Mouse (Mus musculus): ENCODE measurements around the gene Mybl2. TPM values are rescaled to one million over a fixed set of nuclear protein-coding genes. Genes with fewer than 3 reads are reported as not detected.

The Mybl2 gene
- polyA plus RNA-seq, 1 experiment from 2014 or later = 69.2 TPM

GRCm38 (mm10) chr2:163061203-163062118, 7.0 kb downstream of the Mybl2 start:
- Histone ChIP-seq H3K4me1 (replicated peaks; ENCODE audit: control insufficient read depth, insufficient read depth, low read length) (peaks cover 29% of the 10 kb centered on the region), H3K36me3 (ENCODE audit: control insufficient read depth, insufficient read depth, low read length) (peaks cover 16% of the 10 kb centered on the region), H3K4me3 (ENCODE audit: low read depth, low read length) (no peak overlapping the region), H3K9ac (ENCODE audit: low read depth, low read length) (no peak overlapping the region), H3K9me3 (ENCODE audit: control insufficient read depth, low read length) (no peaks in the 10 kb centered on the region), H3K4me2 (no peak overlapping the region), H3K27me3 (replicated peaks; ENCODE audit: control insufficient read depth, insufficient read depth, low read length) (no peaks in the 10 kb centered on the region), H3K27ac (ENCODE audit: low read depth, low read length) (no peak overlapping the region; the same call in 1 of the 2 replicates)
- 53% methylated on average over 8 of the region's 8 CpGs for WGBS
- ATAC-seq (replicated peaks; ENCODE audit: low FRiP score) (no peak), DNase-seq (ENCODE audit: low spot score) (no peak)

DNA sequence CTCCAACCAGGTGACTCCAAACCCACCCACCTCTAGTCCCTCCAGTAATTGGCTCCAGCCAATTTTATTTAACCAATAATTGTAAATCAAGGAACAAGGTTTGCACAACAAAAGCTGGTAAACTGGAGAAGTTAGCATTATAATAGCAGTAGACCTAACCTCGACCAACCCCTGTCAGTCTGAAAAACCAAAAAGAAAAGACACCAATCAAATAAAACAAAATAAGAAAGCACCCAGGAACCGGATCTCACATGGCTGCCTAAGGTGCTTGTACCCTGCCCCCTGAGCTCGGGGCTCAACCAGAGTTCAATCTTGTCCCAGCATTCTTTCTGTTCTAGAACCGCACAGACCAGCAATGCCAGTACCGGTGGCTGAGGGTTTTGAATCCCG, 7.6 kb downstream of the Mybl2 start:
- Histone ChIP-seq H3K36me3 (ENCODE audit: control insufficient read depth, insufficient read depth, low read length) (peaks cover 16% of the 10 kb centered on the region), H3K27me3 (replicated peaks; ENCODE audit: control insufficient read depth, insufficient read depth, low read length) (no peaks in the 10 kb centered on the region), H3K4me3 (ENCODE audit: low read depth, low read length) (no peak overlapping the region), H3K9ac (ENCODE audit: low read depth, low read length) (no peak overlapping the region), H3K4me2 (no peak overlapping the region), H3K27ac (ENCODE audit: low read depth, low read length) (no peak overlapping the region), H3K4me1 (replicated peaks; ENCODE audit: control insufficient read depth, insufficient read depth, low read length) (peaks cover 24% of the 10 kb centered on the region), H3K9me3 (ENCODE audit: control insufficient read depth, low read length) (no peaks in the 10 kb centered on the region)
- DNase-seq (ENCODE audit: low spot score) = no peak
- no peak for ATAC-seq (replicated peaks; ENCODE audit: low FRiP score)
- 83% methylated on average over 6 of the region's 6 CpGs for WGBS

DNA sequence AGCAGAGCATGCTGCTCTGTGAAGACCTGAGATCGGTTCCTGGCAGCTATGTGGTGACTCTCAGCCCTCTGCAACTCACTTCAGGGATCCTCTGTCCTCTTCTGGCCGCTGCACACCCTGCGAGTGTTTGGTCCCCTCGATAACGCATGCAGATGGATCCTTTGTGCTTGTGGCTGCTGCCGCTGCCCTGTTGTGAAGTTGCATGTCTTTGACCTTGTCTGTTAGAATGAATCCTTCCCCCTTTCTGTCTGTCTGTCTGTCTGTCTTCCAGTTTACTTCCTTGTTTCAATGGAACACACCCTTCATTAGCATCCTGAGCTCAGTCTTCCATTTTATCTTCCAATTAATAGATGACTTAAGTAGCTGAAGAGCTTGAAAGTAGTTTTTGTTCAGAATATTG, 11.8 kb downstream of the Mybl2 start:
- Histone ChIP-seq H3K4me2 (no peak overlapping the region), H3K27ac (ENCODE audit: low read depth, low read length) (no peak overlapping the region), H3K4me3 (ENCODE audit: low read depth, low read length) (no peak overlapping the region), H3K27me3 (replicated peaks; ENCODE audit: control insufficient read depth, insufficient read depth, low read length) (no peaks in the 10 kb centered on the region), H3K36me3 (ENCODE audit: control insufficient read depth, insufficient read depth, low read length) (peaks cover 29% of the 10 kb centered on the region), H3K4me1 (replicated peaks; ENCODE audit: control insufficient read depth, insufficient read depth, low read length) (peaks cover 3% of the 10 kb centered on the region; the same call in 1 of the 2 replicates), H3K9ac (ENCODE audit: low read depth, low read length) (no peak overlapping the region), H3K9me3 (ENCODE audit: control insufficient read depth, low read length) (no peaks in the 10 kb centered on the region)
- no peak for ATAC-seq (replicated peaks; ENCODE audit: low FRiP score)
- no peak for DNase-seq (ENCODE audit: low spot score)
- WGBS = 94% methylated on average over 6 of the region's 6 CpGs

DNA sequence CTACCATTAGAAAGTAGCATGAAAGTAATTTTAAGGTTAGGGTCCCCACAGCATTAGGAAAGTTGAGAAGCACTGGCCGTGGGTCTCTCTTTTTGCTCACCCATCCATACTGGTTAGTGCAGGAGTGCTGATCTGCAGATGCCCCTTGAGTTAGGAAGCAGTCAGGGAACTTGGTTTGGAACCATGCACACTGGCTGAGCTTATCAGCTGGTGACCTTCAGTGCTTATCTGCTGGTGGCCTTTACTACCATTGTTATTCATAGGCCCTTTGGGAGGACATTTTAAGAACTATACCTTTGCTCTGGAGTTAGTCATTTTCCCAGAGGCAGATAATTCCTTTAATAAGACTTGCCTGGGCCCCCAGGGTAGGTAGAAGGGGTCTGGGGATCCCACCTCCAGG, 12.7 kb downstream of the Mybl2 start:
- 87% methylated on average over 1 of the region's 1 CpGs for WGBS
- H3K36me3 ChIP-seq (ENCODE audit: control insufficient read depth, insufficient read depth, low read length) = peaks cover 29% of the 10 kb centered on the region

DNA sequence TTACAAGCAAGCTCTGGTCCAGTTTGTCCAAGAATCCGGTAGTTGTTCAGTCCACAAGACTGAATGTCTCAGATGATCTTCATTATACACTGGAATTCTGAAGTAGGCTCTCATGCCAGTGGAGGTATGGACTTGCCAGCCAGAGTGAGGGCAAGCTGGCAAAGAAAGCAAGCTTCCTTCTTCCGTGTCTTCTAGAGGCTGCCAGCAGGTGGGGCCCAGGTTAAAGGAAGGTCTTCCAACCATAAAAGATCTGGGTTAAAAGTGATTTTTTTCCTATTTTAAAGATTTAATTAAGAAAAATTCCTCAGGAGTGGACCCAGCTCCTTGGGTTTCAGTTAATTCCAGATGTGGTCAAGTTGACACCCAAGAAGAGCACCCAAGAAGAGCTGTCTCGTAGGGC, 15.7 kb downstream of the Mybl2 start:
- H3K9me3 ChIP-seq (ENCODE audit: control insufficient read depth, low read length) = no peaks in the 10 kb centered on the region
- DNase-seq (ENCODE audit: low spot score) = no peak
- no peaks in the 10 kb centered on the region for H3K4me1 ChIP-seq (replicated peaks; ENCODE audit: control insufficient read depth, insufficient read depth, low read length)
- no peak overlapping the region for H3K27ac ChIP-seq (ENCODE audit: low read depth, low read length)
- no peak overlapping the region for H3K9ac ChIP-seq (ENCODE audit: low read depth, low read length)
- H3K4me2 ChIP-seq = no peak overlapping the region
- H3K27me3 ChIP-seq (replicated peaks; ENCODE audit: control insufficient read depth, insufficient read depth, low read length) = no peaks in the 10 kb centered on the region
- WGBS = 92% methylated on average over 3 of the region's 3 CpGs
- no peak overlapping the region for H3K4me3 ChIP-seq (ENCODE audit: low read depth, low read length)
- no peak for ATAC-seq (replicated peaks; ENCODE audit: low FRiP score)
- peaks cover 27% of the 10 kb centered on the region for H3K36me3 ChIP-seq (ENCODE audit: control insufficient read depth, insufficient read depth, low read length)

More for the DNA sequence above, 12.7 kb downstream of the Mybl2 start:
- Histone ChIP-seq H3K4me3 (ENCODE audit: low read depth, low read length) (no peak overlapping the region), H3K9ac (ENCODE audit: low read depth, low read length) (no peak overlapping the region), H3K27me3 (replicated peaks; ENCODE audit: control insufficient read depth, insufficient read depth, low read length) (no peaks in the 10 kb centered on the region), H3K27ac (ENCODE audit: low read depth, low read length) (no peak overlapping the region), H3K9me3 (ENCODE audit: control insufficient read depth, low read length) (no peaks in the 10 kb centered on the region), H3K4me1 (replicated peaks; ENCODE audit: control insufficient read depth, insufficient read depth, low read length) (no peaks in the 10 kb centered on the region), H3K4me2 (no peak overlapping the region; the same call in 1 of the 2 replicates)
- DNase-seq (ENCODE audit: low spot score) (no peak), ATAC-seq (replicated peaks; ENCODE audit: low FRiP score) (no peak)

- Histone ChIP-seq H3K27me3 (replicated peaks; ENCODE audit: control insufficient read depth, insufficient read depth, low read length) (no peaks in the 10 kb centered on the region), H3K4me2 (no peak overlapping the region), H3K4me3 (ENCODE audit: low read depth, low read length) (no peak overlapping the region), H3K27ac (ENCODE audit: low read depth, low read length) (no peak overlapping the region), H3K4me1 (replicated peaks; ENCODE audit: control insufficient read depth, insufficient read depth, low read length) (no peaks in the 10 kb centered on the region), H3K9me3 (ENCODE audit: control insufficient read depth, low read length) (no peaks in the 10 kb centered on the region), H3K36me3 (ENCODE audit: control insufficient read depth, insufficient read depth, low read length) (peaks cover 32% of the 10 kb centered on the region), H3K9ac (ENCODE audit: low read depth, low read length) (no peak overlapping the region)
- ATAC-seq (replicated peaks; ENCODE audit: low FRiP score) (no peak), DNase-seq (ENCODE audit: low spot score) (no peak)
- 75% methylated on average over 3 of the region's 3 CpGs for WGBS
Observed at GRCm38 (mm10) chr2:163071590-163071989, 17.1 kb downstream of the Mybl2 start.

DNA sequence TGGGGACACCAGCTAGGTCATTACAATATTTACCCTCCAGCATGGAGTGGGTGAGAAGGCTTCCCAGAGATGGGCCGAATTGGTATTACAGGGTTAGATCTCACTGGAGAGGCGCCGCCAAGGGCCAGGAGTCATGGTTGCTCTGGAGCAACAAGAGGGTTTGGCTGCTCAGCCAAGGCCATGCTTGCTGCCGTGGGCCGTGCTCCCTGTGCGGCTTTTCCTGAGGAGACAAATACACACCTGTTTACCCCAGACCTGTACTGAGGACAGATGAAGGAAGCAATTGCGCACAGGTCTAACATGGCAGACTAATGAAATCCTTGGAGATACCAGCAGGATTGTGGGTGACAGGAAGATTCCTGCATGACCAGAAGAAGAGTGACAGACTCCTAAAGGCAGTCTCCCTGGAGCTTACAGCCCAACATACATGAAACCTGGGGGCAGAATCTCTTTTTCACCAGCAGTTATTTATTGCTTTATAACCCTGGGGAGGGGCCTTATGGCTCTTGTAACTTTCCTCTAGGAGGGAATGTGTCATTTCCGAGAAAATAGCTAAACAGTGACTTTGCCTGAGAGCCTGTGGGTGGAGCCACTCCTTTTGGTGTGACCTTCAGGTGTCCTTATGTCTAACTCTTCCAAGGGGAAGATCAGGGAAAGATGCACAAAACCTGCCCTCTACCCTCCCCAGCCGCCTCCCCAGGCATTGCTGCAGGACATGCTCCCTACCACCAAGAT, 18.7 kb downstream of the Mybl2 start:
- no peaks in the 10 kb centered on the region for H3K27me3 ChIP-seq (replicated peaks; ENCODE audit: control insufficient read depth, insufficient read depth, low read length)
- no peak overlapping the region for H3K4me3 ChIP-seq (ENCODE audit: low read depth, low read length)
- no peak overlapping the region for H3K9ac ChIP-seq (ENCODE audit: low read depth, low read length)
- no peak overlapping the region for H3K4me2 ChIP-seq
- ATAC-seq (replicated peaks; ENCODE audit: low FRiP score) (no peak), DNase-seq (ENCODE audit: low spot score) (no peak)
- H3K36me3 ChIP-seq (ENCODE audit: control insufficient read depth, insufficient read depth, low read length) = peaks cover 38% of the 10 kb centered on the region
- no peaks in the 10 kb centered on the region for H3K4me1 ChIP-seq (replicated peaks; ENCODE audit: control insufficient read depth, insufficient read depth, low read length)
- WGBS = 95% methylated on average over 9 of the region's 9 CpGs
- H3K9me3 ChIP-seq (ENCODE audit: control insufficient read depth, low read length) = no peaks in the 10 kb centered on the region
- H3K27ac ChIP-seq (ENCODE audit: low read depth, low read length) = no peak overlapping the region

DNA sequence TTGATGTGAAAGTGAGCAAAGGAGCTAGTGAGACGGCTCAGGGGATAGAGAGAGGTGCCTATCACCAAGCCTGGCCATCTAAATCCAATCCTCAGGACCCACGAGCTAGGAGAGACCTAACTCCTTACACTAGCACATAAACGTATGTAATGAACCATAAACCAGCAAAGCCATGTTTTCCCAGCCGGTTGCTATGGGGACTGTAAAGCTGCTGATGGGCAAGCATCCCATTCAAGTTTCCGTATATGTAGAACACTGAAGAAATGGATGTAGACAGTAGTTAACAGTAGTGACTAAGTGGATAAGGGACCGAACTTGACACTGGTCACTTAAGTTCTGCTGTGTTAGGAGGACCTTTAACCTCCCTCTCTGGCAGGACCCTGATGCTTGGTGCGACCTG, 19.5 kb downstream of the Mybl2 start:
- Histone ChIP-seq H3K4me2 (no peak overlapping the region), H3K27me3 (replicated peaks; ENCODE audit: control insufficient read depth, insufficient read depth, low read length) (no peaks in the 10 kb centered on the region), H3K9me3 (ENCODE audit: control insufficient read depth, low read length) (no peaks in the 10 kb centered on the region), H3K36me3 (ENCODE audit: control insufficient read depth, insufficient read depth, low read length) (peaks cover 36% of the 10 kb centered on the region), H3K4me3 (ENCODE audit: low read depth, low read length) (no peak overlapping the region), H3K27ac (ENCODE audit: low read depth, low read length) (no peak overlapping the region), H3K4me1 (replicated peaks; ENCODE audit: control insufficient read depth, insufficient read depth, low read length) (no peaks in the 10 kb centered on the region), H3K9ac (ENCODE audit: low read depth, low read length) (no peak overlapping the region)
- ATAC-seq (replicated peaks; ENCODE audit: low FRiP score) (no peak), DNase-seq (ENCODE audit: low spot score) (no peak)
- WGBS = 87% methylated on average over 7 of the region's 7 CpGs

All from liver, embryonic 11.5 days (tissue).